Mouse (Mus musculus): Measurements from ENCODE around the gene Ptges. TPM values are rescaled to one million over a fixed set of nuclear protein-coding genes. Genes with fewer than 3 reads are reported as not detected.
"Not testable (repeated sequence)": the region's sequence is repeated elsewhere in the genome, so short reads cannot be mapped to it uniquely, and the experiment has no call there.

Gene Ptges
- polyA plus RNA-seq, 1 experiment from 2014 or later, result 4.2 TPM

DNA sequence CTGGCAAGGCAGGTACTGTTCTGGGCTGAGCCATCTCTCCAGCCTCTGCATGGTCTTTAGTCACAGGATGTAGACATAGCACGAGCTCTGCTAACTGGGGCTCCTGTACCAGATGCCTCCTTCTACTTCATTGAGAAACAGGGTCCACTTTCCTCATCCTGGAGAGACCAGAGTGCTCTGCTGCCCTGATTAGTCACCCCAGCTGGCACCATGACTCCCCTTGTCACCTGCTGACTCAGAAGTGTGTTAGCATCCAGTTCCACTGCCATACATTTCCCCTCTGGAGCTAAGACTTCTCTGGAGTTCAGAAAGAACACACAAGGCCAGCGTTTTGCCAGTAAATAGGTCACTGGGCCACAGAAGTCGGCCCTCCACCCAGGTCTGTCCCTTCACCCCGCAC lies 4.5 kb downstream of the Ptges start:
- Histone ChIP-seq H3K4me2 (ENCODE audit: low read length) (no peak overlapping the region), H3K4me1 (ENCODE audit: control insufficient read depth, insufficient read depth, low read length) (peaks cover 10% of the 10 kb centered on the region; the same call in 1 of the 2 replicates), H3K27me3 (ENCODE audit: control insufficient read depth, insufficient read depth, low read length) (no peaks in the 10 kb centered on the region), H3K4me3 (replicated peaks; ENCODE audit: low read depth, low read length) (no peak overlapping the region), H3K9ac (replicated peaks; ENCODE audit: low read length) (no peak overlapping the region), H3K27ac (replicated peaks; ENCODE audit: low read depth, low read length) (no peak overlapping the region), H3K36me3 (ENCODE audit: control insufficient read depth, insufficient read depth, low read length) (no peaks in the 10 kb centered on the region), H3K9me3 (ENCODE audit: control insufficient read depth, low read length) (no peaks in the 10 kb centered on the region)
- DNase-seq (no peak), ATAC-seq (ENCODE audit: low FRiP score, low TSS enrichment) (no peak)
- WGBS, result 76% methylated on average over 4 of the region's 4 CpGs

- H3K4me3 ChIP-seq (replicated peaks; ENCODE audit: low read depth, low read length), result no peak overlapping the region
- ATAC-seq (ENCODE audit: low FRiP score, low TSS enrichment) (no peak), DNase-seq (no peak)
- 71% methylated on average over 3 of the region's 3 CpGs for WGBS
- H3K9me3 ChIP-seq (ENCODE audit: control insufficient read depth, low read length), result no peaks in the 10 kb centered on the region
- no peaks in the 10 kb centered on the region for H3K27me3 ChIP-seq (ENCODE audit: control insufficient read depth, insufficient read depth, low read length)
- no peaks in the 10 kb centered on the region for H3K36me3 ChIP-seq (ENCODE audit: control insufficient read depth, insufficient read depth, low read length)
- no peaks in the 10 kb centered on the region for H3K4me1 ChIP-seq (ENCODE audit: control insufficient read depth, insufficient read depth, low read length)
- no peak overlapping the region for H3K4me2 ChIP-seq (ENCODE audit: low read length)
- H3K27ac ChIP-seq (replicated peaks; ENCODE audit: low read depth, low read length), result no peak overlapping the region
- no peak overlapping the region for H3K9ac ChIP-seq (replicated peaks; ENCODE audit: low read length)
Measured at GRCm38 (mm10) chr2:30923099-30923498, 6.6 kb downstream of the Ptges start.

GRCm38 (mm10) chr2:30920216-30920615 lies 9.4 kb downstream of the Ptges start:
- H3K27ac ChIP-seq (replicated peaks; ENCODE audit: low read depth, low read length), result no peak overlapping the region
- ATAC-seq (ENCODE audit: low FRiP score, low TSS enrichment), result no peak
- no peaks in the 10 kb centered on the region for H3K27me3 ChIP-seq (ENCODE audit: control insufficient read depth, insufficient read depth, low read length)
- no peak for DNase-seq
- no peak overlapping the region for H3K4me2 ChIP-seq (ENCODE audit: low read length)
- 90% methylated on average over 7 of the region's 7 CpGs for WGBS
- H3K36me3 ChIP-seq (ENCODE audit: control insufficient read depth, insufficient read depth, low read length), result no peaks in the 10 kb centered on the region
- H3K9me3 ChIP-seq (ENCODE audit: control insufficient read depth, low read length), result no peaks in the 10 kb centered on the region
- no peak overlapping the region for H3K9ac ChIP-seq (replicated peaks; ENCODE audit: low read length)
- H3K4me1 ChIP-seq (ENCODE audit: control insufficient read depth, insufficient read depth, low read length), result no peaks in the 10 kb centered on the region
- H3K4me3 ChIP-seq (replicated peaks; ENCODE audit: low read depth, low read length), result no peak overlapping the region

GRCm38 (mm10) chr2:30918780-30919329 lies 10.8 kb downstream of the Ptges start:
- Histone ChIP-seq H3K4me1 (ENCODE audit: control insufficient read depth, insufficient read depth, low read length) (no peaks in the 10 kb centered on the region), H3K4me3 (replicated peaks; ENCODE audit: low read depth, low read length) (no peak overlapping the region), H3K27ac (replicated peaks; ENCODE audit: low read depth, low read length) (no peak overlapping the region), H3K4me2 (ENCODE audit: low read length) (no peak overlapping the region), H3K27me3 (ENCODE audit: control insufficient read depth, insufficient read depth, low read length) (no peaks in the 10 kb centered on the region), H3K9ac (replicated peaks; ENCODE audit: low read length) (no peak overlapping the region), H3K9me3 (ENCODE audit: control insufficient read depth, low read length) (no peaks in the 10 kb centered on the region), H3K36me3 (ENCODE audit: control insufficient read depth, insufficient read depth, low read length) (no peaks in the 10 kb centered on the region)
- no peak for DNase-seq
- WGBS, result 57% methylated on average over 8 of the region's 8 CpGs
- ATAC-seq (ENCODE audit: low FRiP score, low TSS enrichment), result no peak

GRCm38 (mm10) chr2:30918126-30918525 lies 11.5 kb downstream of the Ptges start:
- no peak for DNase-seq
- Histone ChIP-seq H3K9ac (replicated peaks; ENCODE audit: low read length) (no peak overlapping the region), H3K4me3 (replicated peaks; ENCODE audit: low read depth, low read length) (no peak overlapping the region), H3K4me1 (ENCODE audit: control insufficient read depth, insufficient read depth, low read length) (no peaks in the 10 kb centered on the region), H3K36me3 (ENCODE audit: control insufficient read depth, insufficient read depth, low read length) (no peaks in the 10 kb centered on the region), H3K4me2 (ENCODE audit: low read length) (no peak overlapping the region), H3K27ac (replicated peaks; ENCODE audit: low read depth, low read length) (no peak overlapping the region), H3K9me3 (ENCODE audit: control insufficient read depth, low read length) (no peaks in the 10 kb centered on the region), H3K27me3 (ENCODE audit: control insufficient read depth, insufficient read depth, low read length) (no peaks in the 10 kb centered on the region)
- ATAC-seq (ENCODE audit: low FRiP score, low TSS enrichment), result no peak
- 69% methylated on average over 6 of the region's 6 CpGs for WGBS

DNA sequence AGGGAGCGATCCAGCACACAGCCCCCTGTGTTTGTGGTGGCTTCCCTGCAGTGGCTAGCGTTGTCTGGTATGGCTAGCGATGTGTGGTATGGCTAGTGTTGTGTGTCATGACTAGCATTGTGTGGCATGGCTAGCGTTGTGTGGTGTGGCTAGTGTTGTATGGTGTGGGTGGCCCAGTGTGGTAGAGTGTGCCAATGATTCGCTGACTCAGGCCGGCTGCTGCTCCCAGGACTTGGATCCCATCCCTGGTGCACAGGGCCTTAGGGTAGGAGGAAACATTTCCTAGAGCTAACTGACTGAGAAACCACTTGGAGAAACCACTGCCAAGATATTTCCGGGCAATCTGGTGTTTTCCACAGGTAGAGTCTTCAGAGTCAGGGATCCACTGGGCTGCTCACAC lies 12.0 kb downstream of the Ptges start:
- Histone ChIP-seq H3K9me3 (ENCODE audit: control insufficient read depth, low read length) (no peaks in the 10 kb centered on the region), H3K4me1 (ENCODE audit: control insufficient read depth, insufficient read depth, low read length) (no peaks in the 10 kb centered on the region), H3K4me2 (ENCODE audit: low read length) (no peak overlapping the region), H3K9ac (replicated peaks; ENCODE audit: low read length) (no peak overlapping the region), H3K4me3 (replicated peaks; ENCODE audit: low read depth, low read length) (no peak overlapping the region), H3K27ac (replicated peaks; ENCODE audit: low read depth, low read length) (no peak overlapping the region), H3K36me3 (ENCODE audit: control insufficient read depth, insufficient read depth, low read length) (no peaks in the 10 kb centered on the region), H3K27me3 (ENCODE audit: control insufficient read depth, insufficient read depth, low read length) (no peaks in the 10 kb centered on the region)
- DNase-seq (no peak), ATAC-seq (ENCODE audit: low FRiP score, low TSS enrichment) (no peak)
- 91% methylated on average over 7 of the region's 7 CpGs for WGBS

GRCm38 (mm10) chr2:30915933-30916332 lies 13.7 kb downstream of the Ptges start:
- WGBS, result 70% methylated on average over 6 of the region's 6 CpGs
- not testable (repeated sequence) for H3K36me3 ChIP-seq (ENCODE audit: control insufficient read depth, insufficient read depth, low read length); H3K27me3 ChIP-seq (ENCODE audit: control insufficient read depth, insufficient read depth, low read length); H3K4me2 ChIP-seq (ENCODE audit: low read length); DNase-seq; H3K9ac ChIP-seq (replicated peaks; ENCODE audit: low read length); H3K27ac ChIP-seq (replicated peaks; ENCODE audit: low read depth, low read length); H3K9me3 ChIP-seq (ENCODE audit: control insufficient read depth, low read length); H3K4me1 ChIP-seq (ENCODE audit: control insufficient read depth, insufficient read depth, low read length); ATAC-seq (ENCODE audit: low FRiP score, low TSS enrichment); H3K4me3 ChIP-seq (replicated peaks; ENCODE audit: low read depth, low read length)

GRCm38 (mm10) chr2:30915376-30915775 lies 14.3 kb downstream of the Ptges start:
- Histone ChIP-seq H3K27ac (replicated peaks; ENCODE audit: low read depth, low read length) (no peak overlapping the region), H3K9me3 (ENCODE audit: control insufficient read depth, low read length) (no peaks in the 10 kb centered on the region), H3K4me2 (ENCODE audit: low read length) (no peak overlapping the region), H3K9ac (replicated peaks; ENCODE audit: low read length) (no peak overlapping the region), H3K4me1 (ENCODE audit: control insufficient read depth, insufficient read depth, low read length) (no peaks in the 10 kb centered on the region), H3K27me3 (ENCODE audit: control insufficient read depth, insufficient read depth, low read length) (no peaks in the 10 kb centered on the region), H3K4me3 (replicated peaks; ENCODE audit: low read depth, low read length) (no peak overlapping the region), H3K36me3 (ENCODE audit: control insufficient read depth, insufficient read depth, low read length) (no peaks in the 10 kb centered on the region)
- no peak for DNase-seq
- no peak for ATAC-seq (ENCODE audit: low FRiP score, low TSS enrichment)
- WGBS, result 79% methylated on average over 5 of the region's 5 CpGs

DNA sequence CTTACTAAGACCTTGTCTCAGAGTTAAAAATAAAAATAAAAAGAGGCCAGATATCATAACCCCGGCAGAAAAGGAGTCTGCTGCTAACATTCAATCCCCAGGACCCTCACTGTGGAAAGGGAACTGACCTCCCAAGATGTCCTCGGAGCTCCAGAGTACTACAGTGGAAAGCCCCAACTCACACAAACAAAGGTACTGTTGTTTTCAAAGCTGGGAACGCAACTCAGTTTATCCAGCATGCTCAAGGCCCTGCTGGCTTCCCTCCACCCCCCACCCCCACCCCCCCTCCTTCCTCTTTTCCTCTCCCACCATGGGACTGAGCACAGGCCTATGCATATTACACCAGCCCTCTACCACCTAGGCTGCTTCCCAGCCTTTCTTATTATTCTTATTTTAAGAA lies 14.8 kb downstream of the Ptges start:
- no peak overlapping the region for H3K27ac ChIP-seq (replicated peaks; ENCODE audit: low read depth, low read length)
- H3K9me3 ChIP-seq (ENCODE audit: control insufficient read depth, low read length), result no peaks in the 10 kb centered on the region
- H3K9ac ChIP-seq (replicated peaks; ENCODE audit: low read length), result no peak overlapping the region
- no peak overlapping the region for H3K4me2 ChIP-seq (ENCODE audit: low read length)
- ATAC-seq (ENCODE audit: low FRiP score, low TSS enrichment) (no peak), DNase-seq (no peak)
- no peak overlapping the region for H3K4me3 ChIP-seq (replicated peaks; ENCODE audit: low read depth, low read length)
- H3K36me3 ChIP-seq (ENCODE audit: control insufficient read depth, insufficient read depth, low read length), result no peaks in the 10 kb centered on the region
- no peaks in the 10 kb centered on the region for H3K27me3 ChIP-seq (ENCODE audit: control insufficient read depth, insufficient read depth, low read length)
- WGBS, result 55% methylated on average over 3 of the region's 3 CpGs
- H3K4me1 ChIP-seq (ENCODE audit: control insufficient read depth, insufficient read depth, low read length), result no peaks in the 10 kb centered on the region

Data from midbrain, embryonic 14.5 days (tissue).